Mouse (Mus musculus) mature B cell (primary cell): ENCODE data around the gene Epp13.
"Not testable (repeated sequence)": the region's sequence is repeated elsewhere in the genome, so short reads cannot be mapped to it uniquely, and the experiment has no call there.

ENCODE experiments used
- in situ Hi-C: fragments of 300-500 bp; cut with MboI; formaldehyde crosslinking; loops from 2 replicates; pipeline ENCODE4 v1.14.3; 2019

Epp13 gene

GRCm38 (mm10) chr7:6285366-6285765 is 32.9 kb downstream of the Epp13 start:
- in situ Hi-C loops, result loop anchor here (10.0 kb wide), 1 partner anchor 1009 kb away; no protein-coding TSS in a partner anchor

- in situ Hi-C loops, result loop anchor here (10.0 kb wide), 1 partner anchor 1009 kb away; no protein-coding TSS in a partner anchor
Observed at GRCm38 (mm10) chr7:6285842-6286705, 33.6 kb downstream of the Epp13 start, which contains the start of gene Zfp667. Gene Zfp667 (plus strand): TSS chr7:6286579.

GRCm38 (mm10) chr7:6286921-6287531 is 34.5 kb downstream of the Epp13 start:
- in situ Hi-C loops, result loop anchor here (10.0 kb wide), 1 partner anchor 1008 kb away; no protein-coding TSS in a partner anchor

DNA sequence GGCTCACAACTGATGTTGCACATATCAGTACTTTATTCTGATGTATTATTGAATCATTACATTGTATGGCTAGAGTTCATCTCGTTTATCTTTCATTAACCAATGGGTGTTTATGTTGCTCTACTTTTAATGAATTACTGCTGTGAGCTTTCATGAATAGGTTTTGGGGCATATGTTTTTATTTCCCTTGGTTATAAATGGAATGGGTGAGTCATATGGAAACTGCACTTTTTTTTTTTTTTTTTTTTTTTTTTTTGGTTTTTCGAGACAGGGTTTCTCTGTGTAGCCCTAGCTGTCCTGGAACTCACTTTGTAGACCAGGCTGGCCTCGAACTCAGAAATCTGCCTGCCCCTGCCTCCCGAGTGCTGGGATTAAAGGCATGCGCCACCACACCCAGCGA is 38.6 kb downstream of the Epp13 start:
- in situ Hi-C loops, result not testable (repeated sequence)

DNA sequence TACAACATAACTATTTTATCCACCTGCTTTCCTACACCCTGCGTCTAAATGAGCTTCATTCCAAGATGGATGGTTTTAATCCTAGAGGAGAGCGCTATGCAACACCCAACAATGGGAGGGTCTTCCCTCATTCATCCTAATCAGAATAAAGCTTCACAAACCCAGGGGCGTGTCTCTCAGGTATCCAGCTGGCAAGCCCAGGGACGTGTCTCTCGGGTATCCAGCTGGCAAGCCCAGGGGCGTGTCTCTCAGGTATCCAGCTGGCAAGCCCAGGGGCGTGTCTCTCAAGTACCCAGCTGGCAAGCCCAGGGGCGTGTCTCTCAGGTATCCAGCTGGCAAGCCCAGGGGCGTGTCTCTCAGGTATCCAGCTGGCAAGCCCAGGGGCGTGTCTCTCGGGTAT is 48.3 kb downstream of the Epp13 start:
- in situ Hi-C loops, result not testable (repeated sequence)

DNA sequence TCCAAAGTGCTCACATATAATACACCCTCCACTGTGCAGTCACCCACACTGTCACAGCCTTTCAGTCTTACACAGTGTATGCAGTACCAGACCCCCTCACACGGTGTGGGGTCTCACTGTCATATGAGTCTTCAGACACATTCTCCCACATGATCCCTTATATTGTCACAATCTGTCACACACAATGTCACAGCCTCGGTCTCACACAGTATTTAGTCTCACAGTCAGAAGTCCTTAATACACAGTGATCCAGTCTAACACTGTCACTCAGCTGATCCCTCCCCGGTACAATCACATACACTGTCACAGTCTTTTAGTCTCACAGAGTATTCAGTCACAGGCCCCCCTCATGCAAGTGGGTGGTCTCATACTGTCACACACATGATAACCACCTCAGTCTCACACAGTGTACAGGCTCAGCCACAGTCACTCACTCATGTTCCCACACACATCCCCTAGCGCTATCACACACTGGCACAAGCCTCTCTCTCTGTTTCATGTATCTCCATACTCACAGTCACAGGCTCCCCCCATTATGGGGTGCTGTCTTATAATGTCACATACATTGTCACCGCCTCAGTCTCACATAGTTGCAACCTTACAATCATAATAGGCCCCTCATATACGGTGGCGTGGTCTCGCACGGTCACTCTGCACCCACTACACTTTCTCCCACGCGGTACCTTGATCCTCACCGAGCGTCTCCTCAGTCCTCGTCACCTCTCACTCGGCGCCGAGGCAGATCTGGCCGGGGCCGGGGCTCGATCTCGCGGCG is 78.1 kb downstream of the Epp13 start:
- in situ Hi-C loops, result no loop called here

GRCm38 (mm10) chr7:6331233-6331956 is 78.9 kb downstream of the Epp13 start, which contains the start of gene Zfp583:
Gene Zfp583 (minus strand): TSS chr7:6331285.
- in situ Hi-C loops, result no loop called here
